Mouse (Mus musculus) G1E (cell line): ENCODE measurements around the gene Mmd2. TPM values are rescaled to one million over a fixed set of nuclear protein-coding genes. Genes with fewer than 3 reads are reported as not detected.

Experiments
- ATAC-seq: 2 replicates; pipeline ENCODE4 v1.8.0; 2016; ENCODE audit warnings: mild to moderate bottlenecking; ENCODE audit not compliant: insufficient number of reproducible peaks, poor library complexity, low FRiP score, severe bottlenecking; ENCODE audit errors: extremely low read depth
- DNase-seq: peaks from one replicate; pipeline ENCODE4 v3.0.0; 2012; ENCODE audit warnings: low spot score
- H3K27me3 ChIP-seq: 2 replicates; pipeline ENCODE4 v1.6.1; 2012; ENCODE audit warnings: mild to moderate bottlenecking, low read length, inconsistent platforms; ENCODE audit not compliant: insufficient read depth
- H3K36me3 ChIP-seq: replicated peaks from 2 replicates; pipeline ENCODE3; 2012; ENCODE audit warnings: mild to moderate bottlenecking, inconsistent platforms
- H3K4me1 ChIP-seq: 2 replicates; pipeline ENCODE4 v1.6.1; 2012; ENCODE audit warnings: low read depth, low read length, inconsistent platforms, mixed read lengths; ENCODE audit not compliant: insufficient read depth
- H3K4me3 ChIP-seq: 2 replicates; pipeline ENCODE4 v1.5.1; 2012; ENCODE audit warnings: low read depth, mild to moderate bottlenecking, inconsistent platforms, low read length, moderate library complexity, mixed read lengths
- H3K9me3 ChIP-seq: replicated peaks from 2 replicates; pipeline ENCODE4 v1.6.1; 2012; ENCODE audit warnings: inconsistent platforms
- CTCF ChIP-seq: IDR thresholded peaks from 2 replicates; pipeline ENCODE4 v1.5.1; 2012; ENCODE audit warnings: low read depth, low read length, inconsistent platforms, mixed read lengths
- GATA1 ChIP-seq: IDR thresholded peaks from 2 replicates; pipeline ENCODE4 v1.6.1; 2012; ENCODE audit warnings: borderline replicate concordance, low read length, inconsistent platforms, mixed read lengths
- GATA2 ChIP-seq: IDR thresholded peaks from 2 replicates; pipeline ENCODE4 v1.6.1; 2012; ENCODE audit warnings: low read depth, low read length, inconsistent platforms, borderline replicate concordance
- POLR2AphosphoS5 ChIP-seq: IDR thresholded peaks from 2 replicates; pipeline ENCODE4 v1.6.1; 2012; ENCODE audit warnings: low read depth, low read length, inconsistent platforms; ENCODE audit not compliant: insufficient replicate concordance
- TAL1 ChIP-seq: conservative IDR thresholded peaks from 2 replicates; pipeline ENCODE4 v1.6.1; 2012; ENCODE audit warnings: low read depth, low read length, inconsistent platforms, mixed read lengths
- polyA plus RNA-seq: library from polyadenylated mRNA; stranded (reverse); fragments of >175 nt; gene quantifications from 2 replicates; pipeline ENCODE4 v1.2.3, GENCODE M21; 2012
- total RNA-seq, 2 experiments: library from RNA; stranded (forward) in 1 of 2; stranded (reverse) in 1 of 2; fragments of 200-1000 nt in 1 of 2; fragments of >200 nt in 1 of 2; fragmentation: Nextera tagmentation in 1 of 2; gene quantifications; 2 replicates each; pipeline ENCODE4 v1.2.3; 2014 to 2017

Mmd2 gene
- total RNA-seq (2014; fragmentation: Nextera tagmentation) (not detected in 2 replicates), total RNA-seq (2017) (0.12 and 0.16 TPM in 2 replicates), polyA plus RNA-seq (0.02 TPM in 1 of 2 replicates, not detected in the other)

- no peak for ATAC-seq
- DNase-seq = no peak
- Histone ChIP-seq H3K9me3 (no peaks in the 10 kb centered on the region), H3K4me3 (no peak within 1 kb of the TSS), H3K4me1 (no peaks in the 10 kb centered on the region), H3K27me3 (peaks cover 34% of the 10 kb centered on the region), H3K36me3 (no peaks in the 10 kb centered on the region)
- TF ChIP-seq GATA1 (no peak), CTCF (no peak), TAL1 (no peak), GATA2 (no peak), POLR2AphosphoS5 (no peak)
Observed at GRCm38 (mm10) chr5:142608259-142608988, at the start of gene Mmd2. Gene Mmd2 (minus strand): TSS chr5:142608800.

GRCm38 (mm10) chr5:142652266-142652665 is 43.7 kb upstream of the Mmd2 start:
- H3K36me3 ChIP-seq = peaks cover 83% of the 10 kb centered on the region
- H3K4me1 ChIP-seq = peaks cover 51% of the 10 kb centered on the region
- H3K4me3 ChIP-seq = no peak overlapping the region

GRCm38 (mm10) chr5:142650794-142651497 is 42.3 kb upstream of the Mmd2 start:
- Histone ChIP-seq H3K9me3 (no peaks in the 10 kb centered on the region), H3K4me1 (peaks cover 55% of the 10 kb centered on the region), H3K4me3 (no peak overlapping the region; the same call in 1 of the 2 replicates), H3K36me3 (peaks cover 78% of the 10 kb centered on the region), H3K27me3 (no peaks in the 10 kb centered on the region)
- DNase-seq = peak; percentile 48
- peak; percentile 97 for ATAC-seq
- TF ChIP-seq TAL1 (peak; percentile 51; the same call in 1 of the 2 replicates), GATA2 (no peak)

More at GRCm38 (mm10) chr5:142652266-142652665, 43.7 kb upstream of the Mmd2 start:
- no peak for ATAC-seq
- no peak for DNase-seq
- Histone ChIP-seq H3K9me3 (no peaks in the 10 kb centered on the region), H3K27me3 (no peaks in the 10 kb centered on the region)
- no peak for TF ChIP-seq GATA1
- no peak for TF ChIP-seq GATA2
- no peak for TF ChIP-seq POLR2AphosphoS5
- no peak for TF ChIP-seq TAL1
- TF ChIP-seq CTCF = no peak

- H3K9me3 ChIP-seq = no peaks in the 10 kb centered on the region
- H3K4me1 ChIP-seq = peaks cover 55% of the 10 kb centered on the region
- ATAC-seq (no peak), DNase-seq (no peak)
- no peak overlapping the region; the same call in 1 of the 2 replicates for H3K4me3 ChIP-seq
- TF ChIP-seq POLR2AphosphoS5 = no peak
- no peak for TF ChIP-seq CTCF
- TF ChIP-seq TAL1 = no peak
- TF ChIP-seq GATA2 = no peak
- TF ChIP-seq GATA1 = no peak
- no peaks in the 10 kb centered on the region for H3K27me3 ChIP-seq
- H3K36me3 ChIP-seq = peaks cover 74% of the 10 kb centered on the region
Observed at GRCm38 (mm10) chr5:142650390-142650789, 41.8 kb upstream of the Mmd2 start.

GRCm38 (mm10) chr5:142649460-142650050 is 41.0 kb upstream of the Mmd2 start:
- H3K9me3 ChIP-seq = no peaks in the 10 kb centered on the region
- DNase-seq (no peak), ATAC-seq (no peak)
- H3K4me1 ChIP-seq = peaks cover 55% of the 10 kb centered on the region
- no peak for TF ChIP-seq POLR2AphosphoS5
- no peak for TF ChIP-seq TAL1
- TF ChIP-seq GATA1 = no peak
- TF ChIP-seq GATA2 = no peak
- TF ChIP-seq CTCF = no peak
- H3K27me3 ChIP-seq = no peaks in the 10 kb centered on the region
- H3K36me3 ChIP-seq = peaks cover 65% of the 10 kb centered on the region
- peak overlapping the region; percentile 57; the same call in 1 of the 2 replicates for H3K4me3 ChIP-seq

- H3K4me1 ChIP-seq = peaks cover 55% of the 10 kb centered on the region
- no peaks in the 10 kb centered on the region for H3K9me3 ChIP-seq
- peaks cover 56% of the 10 kb centered on the region for H3K36me3 ChIP-seq
- no peak for ATAC-seq
- no peak for DNase-seq
- no peaks in the 10 kb centered on the region for H3K27me3 ChIP-seq
- no peak for TF ChIP-seq GATA2
- no peak for TF ChIP-seq GATA1
- no peak for TF ChIP-seq TAL1
- no peak for TF ChIP-seq CTCF
- no peak for TF ChIP-seq POLR2AphosphoS5
- no peak overlapping the region for H3K4me3 ChIP-seq
Observed at GRCm38 (mm10) chr5:142648162-142648561, 39.6 kb upstream of the Mmd2 start.
